Mouse (Mus musculus): ENCODE data around the gene Itln1.

GRCm38 (mm10) chr1:171560262-171560661, 25.2 kb upstream of the Itln1 start:
- TF ChIP-seq CTCF (IDR thresholded peaks at IDR 0.05; ENCODE audit: insufficient read depth, low read depth, low read length) (no peak), POLR2A (IDR thresholded peaks at IDR 0.05; ENCODE audit: insufficient read depth, low read depth, low read length) (no peak)
